Mouse (Mus musculus) embryonic facial prominence, embryonic 15.5 days (tissue): ENCODE data around the gene Tmem240. TPM values are rescaled to one million over a fixed set of nuclear protein-coding genes. Genes with fewer than 3 reads are reported as not detected.

ENCODE experiments used
- ATAC-seq: fragments of 200-750 bp; cut with Nextera tagmentation; 2 replicates; pipeline ENCODE4 v1.8.0; 2017; ENCODE audit warnings: low read depth, moderate TSS enrichment; ENCODE audit not compliant: insufficient number of reproducible peaks, low FRiP score, low TSS enrichment
- H3K27ac ChIP-seq: fragments of 300-500 bp; sonication (generic); replicated peaks from 2 replicates; pipeline ENCODE4 v1.5.1; 2015; ENCODE audit warnings: mild to moderate bottlenecking, inconsistent platforms
- H3K27me3 ChIP-seq: fragments of 300-500 bp; sonication (generic); 2 replicates; pipeline ENCODE4 v1.6.1; 2015; ENCODE audit warnings: inconsistent platforms
- H3K36me3 ChIP-seq: fragments of 300-500 bp; sonication (generic); 2 replicates; pipeline ENCODE4 v1.6.1; 2015; ENCODE audit warnings: mild to moderate bottlenecking, inconsistent platforms
- H3K4me1 ChIP-seq: fragments of 300-500 bp; sonication (generic); 2 replicates; pipeline ENCODE4 v1.6.1; 2015; ENCODE audit warnings: inconsistent platforms
- H3K4me2 ChIP-seq: fragments of 300-500 bp; sonication (generic); replicated peaks from 2 replicates; pipeline ENCODE4 v1.6.1; 2015; ENCODE audit warnings: mild to moderate bottlenecking, inconsistent platforms
- H3K4me3 ChIP-seq: fragments of 300-500 bp; sonication (generic); replicated peaks from 2 replicates; pipeline ENCODE4 v1.5.1; 2015; ENCODE audit warnings: mild to moderate bottlenecking, inconsistent platforms
- H3K9ac ChIP-seq: fragments of 300-500 bp; sonication (generic); 2 replicates; pipeline ENCODE4 v1.6.1; 2015; ENCODE audit warnings: inconsistent platforms
- H3K9me3 ChIP-seq: fragments of 300-500 bp; sonication (generic); replicated peaks from 2 replicates; pipeline ENCODE4 v1.6.1; 2016; ENCODE audit warnings: inconsistent platforms
- WGBS: fragments of 180-500 bp; shearing (Covaris S2); methylation state at CpG from one replicate; pipeline ENCODE4 v1.1.7; 2015; 5-methylcytosine and 5-hydroxymethylcytosine counted together
- polyA plus RNA-seq: library from polyadenylated mRNA; unstranded; fragments of >200 nt; fragmentation: Nextera tagmentation; extraction: Ambion mirVana; gene quantifications from 2 replicates; pipeline ENCODE4 v1.2.1, GENCODE M21; 2015

Tmem240 gene
- polyA plus RNA-seq, 1 experiment from 2014 or later = 2.2 TPM

GRCm38 (mm10) chr4:155703425-155703929 lies 31.1 kb upstream of the Tmem240 start:
- Histone ChIP-seq H3K36me3 (no peaks in the 10 kb centered on the region), H3K4me2 (no peak overlapping the region), H3K4me3 (no peak overlapping the region), H3K27me3 (no peaks in the 10 kb centered on the region), H3K9me3 (no peaks in the 10 kb centered on the region), H3K27ac (no peak overlapping the region), H3K9ac (no peak overlapping the region), H3K4me1 (peaks cover 10% of the 10 kb centered on the region)
- WGBS = 93% methylated on average over 4 of the region's 4 CpGs
- ATAC-seq = no peak

- peak within 1 kb of the TSS; percentile 74 for H3K4me3 ChIP-seq
- H3K9ac ChIP-seq = peak within 1 kb of the TSS; percentile 69
- no peaks in the 10 kb centered on the region for H3K9me3 ChIP-seq
- peak; percentile 94 for ATAC-seq
- H3K27me3 ChIP-seq = no peaks in the 10 kb centered on the region
- no peaks in the 10 kb centered on the region for H3K36me3 ChIP-seq
- under 1% methylated on average over 83 of the region's 83 CpGs for WGBS
- peak within 1 kb of the TSS; percentile 98 for H3K27ac ChIP-seq
- H3K4me1 ChIP-seq = peaks cover 18% of the 10 kb centered on the region
- peak within 1 kb of the TSS; percentile 70 for H3K4me2 ChIP-seq
Observed at GRCm38 (mm10) chr4:155704721-155705591, 29.6 kb upstream of the Tmem240 start, which contains the start of gene Ssu72. Gene Ssu72 (plus strand): TSS chr4:155704800.

GRCm38 (mm10) chr4:155705592-155705929 lies 29.0 kb upstream of the Tmem240 start:
- under 1% methylated on average over 19 of the region's 19 CpGs for WGBS
- no peak; the same call in none of the 2 replicates for ATAC-seq
- H3K27ac ChIP-seq = peak overlapping the region; percentile 98

GRCm38 (mm10) chr4:155708582-155708981 lies 26.0 kb upstream of the Tmem240 start:
- Histone ChIP-seq H3K9ac (no peak overlapping the region), H3K27me3 (no peaks in the 10 kb centered on the region), H3K9me3 (no peaks in the 10 kb centered on the region), H3K36me3 (no peaks in the 10 kb centered on the region), H3K4me2 (no peak overlapping the region), H3K4me3 (no peak overlapping the region), H3K4me1 (peaks cover 27% of the 10 kb centered on the region), H3K27ac (no peak overlapping the region)
- 79% methylated on average over 2 of the region's 2 CpGs for WGBS
- no peak for ATAC-seq

More at GRCm38 (mm10) chr4:155705592-155705929, 29.0 kb upstream of the Tmem240 start:
- H3K9ac ChIP-seq = peak overlapping the region; percentile 69
- peak overlapping the region; percentile 74 for H3K4me3 ChIP-seq
- no peaks in the 10 kb centered on the region for H3K36me3 ChIP-seq
- H3K9me3 ChIP-seq = no peaks in the 10 kb centered on the region
- peaks cover 24% of the 10 kb centered on the region for H3K4me1 ChIP-seq
- peak overlapping the region; percentile 70 for H3K4me2 ChIP-seq
- H3K27me3 ChIP-seq = no peaks in the 10 kb centered on the region

- H3K4me2 ChIP-seq = no peak overlapping the region
- ATAC-seq = no peak
- peaks cover 27% of the 10 kb centered on the region for H3K4me1 ChIP-seq
- H3K27ac ChIP-seq = no peak overlapping the region
- H3K4me3 ChIP-seq = no peak overlapping the region
- no peaks in the 10 kb centered on the region for H3K27me3 ChIP-seq
- no peaks in the 10 kb centered on the region for H3K36me3 ChIP-seq
- no peak overlapping the region for H3K9ac ChIP-seq
- H3K9me3 ChIP-seq = no peaks in the 10 kb centered on the region
Observed at GRCm38 (mm10) chr4:155708988-155709387, 25.6 kb upstream of the Tmem240 start.

GRCm38 (mm10) chr4:155710521-155711252 lies 23.9 kb upstream of the Tmem240 start:
- 40% methylated on average over 6 of the region's 6 CpGs for WGBS
- no peak for ATAC-seq
- no peak overlapping the region for H3K4me2 ChIP-seq
- no peak overlapping the region for H3K4me3 ChIP-seq
- H3K9me3 ChIP-seq = no peaks in the 10 kb centered on the region
- no peaks in the 10 kb centered on the region for H3K27me3 ChIP-seq
- H3K36me3 ChIP-seq = peaks cover 9% of the 10 kb centered on the region
- H3K27ac ChIP-seq = peak overlapping the region; percentile 29; the same call in 1 of the 2 replicates
- peaks cover 24% of the 10 kb centered on the region for H3K4me1 ChIP-seq
- H3K9ac ChIP-seq = no peak overlapping the region

- WGBS = 57% methylated on average over 4 of the region's 4 CpGs
- Histone ChIP-seq H3K4me3 (no peak overlapping the region), H3K27me3 (no peaks in the 10 kb centered on the region), H3K27ac (no peak overlapping the region), H3K36me3 (peaks cover 32% of the 10 kb centered on the region), H3K9me3 (no peaks in the 10 kb centered on the region), H3K4me1 (no peaks in the 10 kb centered on the region), H3K9ac (no peak overlapping the region), H3K4me2 (no peak overlapping the region)
- no peak for ATAC-seq
Observed at GRCm38 (mm10) chr4:155721668-155722083, 12.9 kb upstream of the Tmem240 start.

- H3K4me3 ChIP-seq = no peak overlapping the region
- H3K36me3 ChIP-seq = peaks cover 29% of the 10 kb centered on the region
- 0 out of 2 replicates have a peak, but pooled peaks cover 1% of the 10 kb centered on the region for H3K4me1 ChIP-seq
- WGBS = 84% methylated on average over 2 of the region's 2 CpGs
- H3K9me3 ChIP-seq = no peaks in the 10 kb centered on the region
- H3K4me2 ChIP-seq = no peak overlapping the region
- no peak overlapping the region for H3K27ac ChIP-seq
- H3K27me3 ChIP-seq = no peaks in the 10 kb centered on the region
- no peak for ATAC-seq
- no peak overlapping the region for H3K9ac ChIP-seq
Observed at GRCm38 (mm10) chr4:155727993-155728392, 6.6 kb upstream of the Tmem240 start.

- WGBS = 86% methylated on average over 10 of the region's 10 CpGs
- Histone ChIP-seq H3K4me1 (peaks cover 29% of the 10 kb centered on the region), H3K4me2 (peak overlapping the region; percentile 84), H3K27me3 (no peaks in the 10 kb centered on the region), H3K9ac (0 out of 2 replicates have a peak overlapping the region, but pooled peaks have one; percentile 2), H3K4me3 (no peak overlapping the region), H3K27ac (peak overlapping the region; percentile 92; the same call in 1 of the 2 replicates), H3K36me3 (peaks cover 33% of the 10 kb centered on the region), H3K9me3 (no peaks in the 10 kb centered on the region)
- ATAC-seq = no peak
Observed at GRCm38 (mm10) chr4:155733267-155733666, 1.3 kb upstream of the Tmem240 start.

GRCm38 (mm10) chr4:155734951-155735702 lies 527 bp downstream of the Tmem240 start:
- Histone ChIP-seq H3K27ac (peak overlapping the region; percentile 92), H3K9ac (peak overlapping the region; percentile 78), H3K4me1 (peaks cover 34% of the 10 kb centered on the region), H3K27me3 (no peaks in the 10 kb centered on the region), H3K4me2 (peak overlapping the region; percentile 84), H3K9me3 (no peaks in the 10 kb centered on the region), H3K4me3 (peak overlapping the region; percentile 87), H3K36me3 (peaks cover 34% of the 10 kb centered on the region)
- 1% methylated on average over 70 of the region's 79 CpGs for WGBS
- ATAC-seq = peak; percentile 74
